Mouse (Mus musculus) thymus, adult 2 months (tissue): ENCODE results near the gene Dtnbp1.

Experiments used
- CTCF ChIP-seq: fragments of 200-500 bp; IDR thresholded peaks from 2 replicates; pipeline ENCODE4 v1.5.1; 2012; ENCODE audit warnings: mild to moderate bottlenecking, control low read depth, low read length, moderate library complexity, borderline replicate concordance; ENCODE audit not compliant: control insufficient read depth, poor library complexity, insufficient read depth; ENCODE audit errors: extremely low read depth
- POLR2A ChIP-seq: fragments of 200-500 bp; IDR thresholded peaks from 2 replicates; pipeline ENCODE4 v1.6.1; 2012; ENCODE audit warnings: mild to moderate bottlenecking, low read length, control low read depth, moderate library complexity; ENCODE audit not compliant: control insufficient read depth, poor library complexity, insufficient read depth; ENCODE audit errors: extremely low read depth

DNA sequence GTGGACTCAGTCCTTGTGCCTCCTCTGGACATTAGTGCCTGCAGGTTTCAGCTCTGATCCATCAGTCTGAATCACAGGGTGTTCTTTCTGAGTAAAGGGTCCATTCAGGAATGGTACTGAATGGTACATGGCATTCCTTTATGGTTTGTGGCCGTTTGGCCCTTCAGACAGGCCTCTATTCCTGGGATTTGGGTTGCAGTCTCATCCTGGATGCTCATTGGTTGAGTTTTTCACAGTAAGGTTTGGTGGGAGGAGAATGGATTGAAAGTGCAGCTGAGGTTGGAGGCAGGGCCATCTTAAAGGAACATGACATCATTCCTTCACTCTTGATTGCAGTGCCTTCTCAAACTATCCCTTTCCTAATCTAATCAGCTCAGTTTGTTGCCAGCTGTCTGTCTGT is 93.2 kb downstream of the Dtnbp1 start:
- TF ChIP-seq POLR2A (no peak), CTCF (no peak)
